Mouse (Mus musculus) neural tube, embryonic 11.5 days (tissue): ENCODE measurements at regions not wholly inside any gene's neighbourhood (a gene's known extent, or its start where the extent isn't known, plus 50 kb on each side); places are given as distances from the start of the nearest gene placed in this dataset.
A peak's percentile ranks its signal among the peaks of the same experiment; 100 is the strongest.

Experiments used
- ATAC-seq: fragments of 200-750 bp; cut with Nextera tagmentation; 2 replicates; pipeline ENCODE4 v1.8.0; 2017; ENCODE audit warnings: moderate number of reproducible peaks, mild to moderate bottlenecking, moderate TSS enrichment, moderate library complexity; ENCODE audit not compliant: insufficient read depth, low FRiP score, low TSS enrichment
- DNase-seq: peaks from one replicate; pipeline ENCODE4 v3.0.0-alpha.2; 2015; ENCODE audit warnings: low spot score
- H3K27ac ChIP-seq: fragments of 300-500 bp; sonication (generic); 2 replicates; pipeline ENCODE4 v1.5.1; 2014; ENCODE audit warnings: low read depth, mild to moderate bottlenecking, low read length
- H3K27me3 ChIP-seq: fragments of 300-500 bp; sonication (generic); 2 replicates; pipeline ENCODE4 v1.6.1; 2014; ENCODE audit warnings: mild to moderate bottlenecking, low read length, mixed read lengths; ENCODE audit not compliant: control insufficient read depth, insufficient read depth
- H3K36me3 ChIP-seq: fragments of 300-500 bp; sonication (generic); 2 replicates; pipeline ENCODE4 v1.6.1; 2014; ENCODE audit warnings: mild to moderate bottlenecking, low read length, moderate library complexity, mixed read lengths; ENCODE audit not compliant: control insufficient read depth, insufficient read depth
- H3K4me1 ChIP-seq: fragments of 300-500 bp; sonication (generic); 2 replicates; pipeline ENCODE4 v1.6.1; 2014; ENCODE audit warnings: low read length, mixed read lengths; ENCODE audit not compliant: control insufficient read depth, insufficient read depth
- H3K4me2 ChIP-seq: fragments of 300-500 bp; sonication (generic); 2 replicates; pipeline ENCODE4 v1.6.1; 2014; ENCODE audit warnings: low read depth, mild to moderate bottlenecking, moderate library complexity
- H3K4me3 ChIP-seq: fragments of 300-500 bp; sonication (generic); 2 replicates; pipeline ENCODE4 v1.5.1; 2014; ENCODE audit warnings: low read depth, low read length
- H3K9ac ChIP-seq: fragments of 300-500 bp; sonication (generic); 2 replicates; pipeline ENCODE4 v1.6.1; 2014; ENCODE audit warnings: mild to moderate bottlenecking, low read length
- H3K9me3 ChIP-seq: fragments of 300-500 bp; sonication (generic); 2 replicates; pipeline ENCODE4 v1.6.1; 2016; ENCODE audit warnings: low read length; ENCODE audit not compliant: control insufficient read depth
- WGBS: fragments of 180-500 bp; shearing (Covaris S2); extraction: QIAGEN DNeasy Blood & Tissue Kit; methylation state at CpG from one replicate; pipeline ENCODE4 v1.1.7; 2014; 5-methylcytosine and 5-hydroxymethylcytosine counted together

GRCm38 (mm10) chr4:53987536-53987935, 161.7 kb downstream of the Tmem38b start:
- 87% methylated on average over 11 of the region's 11 CpGs for WGBS
- Histone ChIP-seq H3K4me2 (no peak overlapping the region), H3K4me1 (no peaks in the 10 kb centered on the region)

GRCm38 (mm10) chr4:54021069-54021829, 195.4 kb downstream of the Tmem38b start:
- DNase-seq (peak; percentile 45), ATAC-seq (peak; percentile 93)
- H3K27ac ChIP-seq, result peak overlapping the region; percentile 80
- H3K27me3 ChIP-seq, result no peaks in the 10 kb centered on the region
- H3K36me3 ChIP-seq, result no peaks in the 10 kb centered on the region
- 0 out of 2 replicates have a peak, but pooled peaks cover 7% of the 10 kb centered on the region for H3K4me1 ChIP-seq
- H3K4me2 ChIP-seq, result no peak overlapping the region
- peak overlapping the region; percentile 29; the same call in 1 of the 2 replicates for H3K9ac ChIP-seq
- no peak overlapping the region for H3K4me3 ChIP-seq
- WGBS, result 17% methylated on average over 12 of the region's 12 CpGs
- no peaks in the 10 kb centered on the region for H3K9me3 ChIP-seq

More at GRCm38 (mm10) chr4:53987536-53987935, 161.7 kb downstream of the Tmem38b start:
- no peak for ATAC-seq
- H3K4me3 ChIP-seq, result no peak overlapping the region
- no peaks in the 10 kb centered on the region for H3K27me3 ChIP-seq
- DNase-seq, result no peak
- no peak overlapping the region for H3K9ac ChIP-seq
- no peaks in the 10 kb centered on the region for H3K9me3 ChIP-seq
- no peaks in the 10 kb centered on the region for H3K36me3 ChIP-seq
- H3K27ac ChIP-seq, result no peak overlapping the region

- ATAC-seq (peak; percentile 39), DNase-seq (peak; percentile 26)
- Histone ChIP-seq H3K36me3 (no peaks in the 10 kb centered on the region), H3K4me2 (no peak overlapping the region), H3K9me3 (no peaks in the 10 kb centered on the region), H3K4me1 (0 out of 2 replicates have a peak, but pooled peaks cover 7% of the 10 kb centered on the region), H3K27ac (peak overlapping the region; percentile 80), H3K4me3 (no peak overlapping the region), H3K27me3 (no peaks in the 10 kb centered on the region), H3K9ac (peak overlapping the region; percentile 29)
- WGBS, result 33% methylated on average over 6 of the region's 6 CpGs
Measured at GRCm38 (mm10) chr4:54021861-54022385, 196.1 kb downstream of the Tmem38b start.

GRCm38 (mm10) chr4:54026919-54027318, 201.1 kb downstream of the Tmem38b start:
- WGBS, result 89% methylated on average over 3 of the region's 3 CpGs
- Histone ChIP-seq H3K36me3 (no peaks in the 10 kb centered on the region), H3K9me3 (no peaks in the 10 kb centered on the region), H3K27ac (no peak overlapping the region; the same call in 1 of the 2 replicates), H3K4me2 (no peak overlapping the region), H3K4me3 (no peak overlapping the region), H3K9ac (no peak overlapping the region), H3K27me3 (no peaks in the 10 kb centered on the region), H3K4me1 (peaks cover 21% of the 10 kb centered on the region)
- no peak for ATAC-seq
- no peak for DNase-seq

- Histone ChIP-seq H3K4me1 (peaks cover 18% of the 10 kb centered on the region), H3K27ac (no peak overlapping the region; the same call in 1 of the 2 replicates)
Measured at GRCm38 (mm10) chr4:54027565-54028237, 201.9 kb downstream of the Tmem38b start.

GRCm38 (mm10) chr4:54045258-54046029, 219.6 kb downstream of the Tmem38b start:
- DNase-seq, result no peak
- 65% methylated on average over 14 of the region's 14 CpGs for WGBS

More at GRCm38 (mm10) chr4:54027565-54028237, 201.9 kb downstream of the Tmem38b start:
- Histone ChIP-seq H3K9me3 (no peaks in the 10 kb centered on the region), H3K36me3 (no peaks in the 10 kb centered on the region), H3K4me2 (no peak overlapping the region), H3K4me3 (no peak overlapping the region), H3K9ac (no peak overlapping the region), H3K27me3 (no peaks in the 10 kb centered on the region)
- no peak for ATAC-seq
- 29% methylated on average over 5 of the region's 5 CpGs for WGBS
- peak; percentile 23 for DNase-seq

GRCm38 (mm10) chr4:54064331-54064730, 238.5 kb downstream of the Tmem38b start:
- Histone ChIP-seq H3K4me1 (no peaks in the 10 kb centered on the region), H3K9ac (no peak overlapping the region), H3K36me3 (no peaks in the 10 kb centered on the region), H3K4me2 (no peak overlapping the region), H3K9me3 (no peaks in the 10 kb centered on the region), H3K27ac (no peak overlapping the region), H3K4me3 (no peak overlapping the region), H3K27me3 (no peaks in the 10 kb centered on the region)
- ATAC-seq (no peak), DNase-seq (no peak)
- 93% methylated on average over 4 of the region's 4 CpGs for WGBS

More at GRCm38 (mm10) chr4:54045258-54046029, 219.6 kb downstream of the Tmem38b start:
- ATAC-seq, result no peak
- Histone ChIP-seq H3K4me1 (no peaks in the 10 kb centered on the region), H3K4me3 (no peak overlapping the region), H3K36me3 (no peaks in the 10 kb centered on the region), H3K27me3 (no peaks in the 10 kb centered on the region), H3K4me2 (no peak overlapping the region), H3K27ac (no peak overlapping the region), H3K9me3 (no peaks in the 10 kb centered on the region), H3K9ac (no peak overlapping the region)

GRCm38 (mm10) chr4:54071951-54072350, 246.1 kb downstream of the Tmem38b start:
- 70% methylated on average over 4 of the region's 4 CpGs for WGBS

More at GRCm38 (mm10) chr4:54071951-54072350, 246.1 kb downstream of the Tmem38b start:
- Histone ChIP-seq H3K4me3 (no peak overlapping the region), H3K27me3 (no peaks in the 10 kb centered on the region), H3K9ac (no peak overlapping the region), H3K36me3 (no peaks in the 10 kb centered on the region), H3K9me3 (no peaks in the 10 kb centered on the region), H3K4me1 (peaks cover 4% of the 10 kb centered on the region; the same call in 1 of the 2 replicates), H3K4me2 (no peak overlapping the region), H3K27ac (no peak overlapping the region)
- DNase-seq (no peak), ATAC-seq (no peak)
